Mouse (Mus musculus) limb, embryonic 11.5 days (tissue): ENCODE measurements around the gene Gm49318. TPM values are rescaled to one million over a fixed set of nuclear protein-coding genes. Genes with fewer than 3 reads are reported as not detected.

Experiments used
- ATAC-seq: fragments of 200-750 bp; cut with Nextera tagmentation; 2 replicates; pipeline ENCODE4 v1.8.0; 2017; ENCODE audit warnings: low read depth; ENCODE audit not compliant: insufficient number of reproducible peaks, low FRiP score, low TSS enrichment
- DNase-seq: peaks from one replicate; pipeline ENCODE4 v3.0.0-alpha.2; 2015; ENCODE audit warnings: low spot score
- H3K27ac ChIP-seq: fragments of 300-500 bp; sonication (generic); replicated peaks from 2 replicates; pipeline ENCODE4 v1.5.1; 2014; ENCODE audit warnings: low read depth, mild to moderate bottlenecking, low read length
- H3K27me3 ChIP-seq: fragments of 300-500 bp; sonication (generic); 2 replicates; pipeline ENCODE4 v1.6.1; 2014; ENCODE audit warnings: mild to moderate bottlenecking, low read length, mixed read lengths; ENCODE audit not compliant: control insufficient read depth, insufficient read depth
- H3K36me3 ChIP-seq: fragments of 300-500 bp; sonication (generic); 2 replicates; pipeline ENCODE4 v1.6.1; 2014; ENCODE audit warnings: mild to moderate bottlenecking, low read length, moderate library complexity, mixed read lengths; ENCODE audit not compliant: control insufficient read depth, insufficient read depth
- H3K4me1 ChIP-seq: fragments of 300-500 bp; sonication (generic); 2 replicates; pipeline ENCODE4 v1.6.1; 2014; ENCODE audit warnings: low read length, mixed read lengths; ENCODE audit not compliant: control insufficient read depth, insufficient read depth
- H3K4me2 ChIP-seq: fragments of 300-500 bp; sonication (generic); 2 replicates; pipeline ENCODE4 v1.6.1; 2014; ENCODE audit warnings: low read depth, mild to moderate bottlenecking, moderate library complexity; ENCODE audit not compliant: severe bottlenecking
- H3K4me3 ChIP-seq: fragments of 300-500 bp; sonication (generic); 2 replicates; pipeline ENCODE4 v1.5.1; 2014; ENCODE audit warnings: low read depth, low read length
- H3K9ac ChIP-seq: fragments of 300-500 bp; sonication (generic); 2 replicates; pipeline ENCODE4 v1.6.1; 2014; ENCODE audit warnings: mild to moderate bottlenecking, low read length
- H3K9me3 ChIP-seq: fragments of 300-500 bp; sonication (generic); 2 replicates; pipeline ENCODE4 v1.6.1; 2016; ENCODE audit warnings: low read length; ENCODE audit not compliant: control insufficient read depth
- WGBS: fragments of 180-500 bp; shearing (Covaris S2); extraction: QIAGEN DNeasy Blood & Tissue Kit; methylation state at CpG from one replicate; pipeline ENCODE4 v1.1.7; 2014; 5-methylcytosine and 5-hydroxymethylcytosine counted together
- polyA plus RNA-seq: library from polyadenylated mRNA; unstranded; fragments of >200 nt; fragmentation: Nextera tagmentation; extraction: Ambion mirVana; gene quantifications from 2 replicates; pipeline ENCODE4 v1.2.1, GENCODE M21; 2014

Gm49318 gene
- polyA plus RNA-seq, 1 experiment from 2014 or later: not detected

- Histone ChIP-seq H3K4me2 (no peak overlapping the region), H3K9me3 (no peaks in the 10 kb centered on the region), H3K9ac (no peak overlapping the region), H3K36me3 (peaks cover 10% of the 10 kb centered on the region), H3K27me3 (peaks cover 63% of the 10 kb centered on the region), H3K4me1 (peaks cover 15% of the 10 kb centered on the region), H3K27ac (no peak overlapping the region), H3K4me3 (no peak overlapping the region)
- 41% methylated on average over 7 of the region's 7 CpGs for WGBS
- DNase-seq (peak; percentile 77), ATAC-seq (no peak)
These were observed 17.4 kb downstream of the Gm49318 start for GRCm38 (mm10) chr9:22053657-22054056.

GRCm38 (mm10) chr9:22051958-22052254, 19.2 kb downstream of the Gm49318 start, which contains the start of gene Elavl3:
Gene Elavl3 (minus strand): TSS chr9:22052023.
- DNase-seq: peak; percentile 38
- ATAC-seq: no peak

GRCm38 (mm10) chr9:22051161-22051957, 19.7 kb downstream of the Gm49318 start:
- DNase-seq (peak; percentile 31), ATAC-seq (no peak; the same call in 1 of the 2 replicates)
- Histone ChIP-seq H3K4me2 (peak overlapping the region; percentile 55), H3K4me3 (peak overlapping the region; percentile 29), H3K9me3 (no peaks in the 10 kb centered on the region), H3K27me3 (peaks cover 64% of the 10 kb centered on the region), H3K36me3 (no peaks in the 10 kb centered on the region), H3K9ac (no peak overlapping the region), H3K27ac (no peak overlapping the region), H3K4me1 (peaks cover 15% of the 10 kb centered on the region)
- WGBS: 2% methylated on average over 59 of the region's 67 CpGs

More at GRCm38 (mm10) chr9:22051958-22052254, 19.2 kb downstream of the Gm49318 start, which contains the start of gene Elavl3:
- Histone ChIP-seq H3K27ac (no peak within 1 kb of the TSS), H3K9ac (no peak within 1 kb of the TSS), H3K36me3 (no peaks in the 10 kb centered on the region), H3K4me2 (peak within 1 kb of the TSS; percentile 55), H3K27me3 (peaks cover 64% of the 10 kb centered on the region), H3K9me3 (no peaks in the 10 kb centered on the region), H3K4me3 (peak within 1 kb of the TSS; percentile 29), H3K4me1 (peaks cover 15% of the 10 kb centered on the region)
- 1% methylated on average over 21 of the region's 28 CpGs for WGBS

GRCm38 (mm10) chr9:22050351-22050889, 20.6 kb downstream of the Gm49318 start:
- ATAC-seq: no peak
- H3K36me3 ChIP-seq: no peaks in the 10 kb centered on the region
- H3K27ac ChIP-seq: no peak overlapping the region
- WGBS: 1% methylated on average over 41 of the region's 43 CpGs
- H3K9me3 ChIP-seq: no peaks in the 10 kb centered on the region
- peak overlapping the region; percentile 29 for H3K4me3 ChIP-seq
- H3K27me3 ChIP-seq: peaks cover 62% of the 10 kb centered on the region
- peak; percentile 78 for DNase-seq
- peak overlapping the region; percentile 55 for H3K4me2 ChIP-seq
- peaks cover 15% of the 10 kb centered on the region for H3K4me1 ChIP-seq
- H3K9ac ChIP-seq: no peak overlapping the region

GRCm38 (mm10) chr9:22049721-22050270, 21.3 kb downstream of the Gm49318 start:
- ATAC-seq (no peak), DNase-seq (no peak)
- no peaks in the 10 kb centered on the region for H3K36me3 ChIP-seq
- no peak overlapping the region for H3K4me3 ChIP-seq
- H3K4me1 ChIP-seq: peaks cover 14% of the 10 kb centered on the region
- no peak overlapping the region for H3K9ac ChIP-seq
- no peaks in the 10 kb centered on the region for H3K9me3 ChIP-seq
- no peak overlapping the region for H3K4me2 ChIP-seq
- H3K27ac ChIP-seq: no peak overlapping the region
- H3K27me3 ChIP-seq: peaks cover 58% of the 10 kb centered on the region
- 64% methylated on average over 4 of the region's 4 CpGs for WGBS

GRCm38 (mm10) chr9:22049315-22049714, 21.7 kb downstream of the Gm49318 start:
- Histone ChIP-seq H3K9ac (no peak overlapping the region), H3K4me3 (no peak overlapping the region), H3K4me1 (peaks cover 12% of the 10 kb centered on the region), H3K27ac (no peak overlapping the region), H3K9me3 (no peaks in the 10 kb centered on the region), H3K36me3 (no peaks in the 10 kb centered on the region), H3K4me2 (no peak overlapping the region), H3K27me3 (peaks cover 54% of the 10 kb centered on the region)
- no peak for DNase-seq
- no peak for ATAC-seq
- 70% methylated on average over 11 of the region's 11 CpGs for WGBS

GRCm38 (mm10) chr9:22047329-22047728, 23.7 kb downstream of the Gm49318 start:
- Histone ChIP-seq H3K4me3 (no peak overlapping the region), H3K9ac (no peak overlapping the region), H3K4me2 (no peak overlapping the region), H3K36me3 (no peaks in the 10 kb centered on the region), H3K27ac (no peak overlapping the region), H3K4me1 (peaks cover 12% of the 10 kb centered on the region), H3K27me3 (peaks cover 38% of the 10 kb centered on the region), H3K9me3 (no peaks in the 10 kb centered on the region)
- WGBS: 54% methylated on average over 9 of the region's 9 CpGs
- ATAC-seq: no peak
- no peak for DNase-seq

GRCm38 (mm10) chr9:22041832-22042231, 29.2 kb downstream of the Gm49318 start:
- ATAC-seq (no peak), DNase-seq (no peak)
- H3K4me2 ChIP-seq: no peak overlapping the region
- no peak overlapping the region for H3K27ac ChIP-seq
- H3K4me3 ChIP-seq: no peak overlapping the region
- no peak overlapping the region for H3K9ac ChIP-seq
- H3K36me3 ChIP-seq: no peaks in the 10 kb centered on the region
- no peaks in the 10 kb centered on the region for H3K27me3 ChIP-seq
- WGBS: 62% methylated on average over 2 of the region's 2 CpGs
- no peaks in the 10 kb centered on the region for H3K9me3 ChIP-seq
- no peaks in the 10 kb centered on the region for H3K4me1 ChIP-seq
